ENCODE assay signal across 11 mouse cellular contexts in genomic region chr9:124475689-124476088, GRCm38 (mm10). TPM values are rescaled to one million over a fixed set of nuclear protein-coding genes. Genes with fewer than 3 reads are reported as not detected.
DNase-seq lines count a peak whose midpoint lies in the region; ATAC-seq and TF ChIP-seq lines count a peak whose summit lies in the region.
"Had no signal": no experiment of that assay in that cellular context is flagged by ENCODE, and none has a peak within 500 bp of the region (broad histone marks: within the 10 kb centered on the region; RNA-seq: fewer than 3 reads in every experiment).

No protein-coding gene starts in this region.

- no peak overlapping the region for H3K4me3 ChIP-seq in kidney, postnatal 0 days (replicated peaks; ENCODE audit: low read depth, low read length)
- H3K4me3 ChIP-seq in liver, postnatal 0 days (ENCODE audit: low read depth, low read length), result no peak overlapping the region
- H3K4me3 ChIP-seq: heart, embryonic 10.5 days had no signal

- H3K9ac ChIP-seq in kidney, postnatal 0 days (ENCODE audit: low read depth, low read length), result no peak overlapping the region
- H3K9ac ChIP-seq in liver, postnatal 0 days (replicated peaks), result no peak overlapping the region

- no peak for TF ChIP-seq CTCF in kidney, postnatal 0 days (IDR thresholded peaks at IDR 0.05; ENCODE audit: low read depth)
- TF ChIP-seq CTCF in liver, postnatal 0 days (IDR thresholded peaks at IDR 0.05; ENCODE audit: low read depth), result no peak

- ATAC-seq in kidney, postnatal 0 days (replicated peaks; ENCODE audit: low FRiP score, low read depth), result peak; percentile 48
- peak; percentile 19; the same call in 1 of the 2 replicates for ATAC-seq in liver, postnatal 0 days

- no peak overlapping the region for H3K27ac ChIP-seq in kidney, postnatal 0 days
- H3K27ac ChIP-seq in liver, postnatal 0 days (ENCODE audit: low read depth), result no peak overlapping the region
- H3K27ac ChIP-seq: heart, embryonic 10.5 days had no signal

- H3K4me2 ChIP-seq in kidney, postnatal 0 days (ENCODE audit: low read length), result no peak overlapping the region
- H3K4me2 ChIP-seq in liver, postnatal 0 days (ENCODE audit: low read depth, low read length), result no peak overlapping the region

- peaks cover 8% of the 10 kb centered on the region; the same call in 1 of the 2 replicates for H3K36me3 ChIP-seq in kidney, postnatal 0 days (ENCODE audit: insufficient read depth, low read length)
- H3K36me3 ChIP-seq in liver, postnatal 0 days (replicated peaks; ENCODE audit: insufficient read depth, low read length), result peaks cover 8% of the 10 kb centered on the region

- H3K4me1 ChIP-seq in kidney, postnatal 0 days (replicated peaks; ENCODE audit: insufficient read depth, low read length), result no peaks in the 10 kb centered on the region
- H3K4me1 ChIP-seq in liver, postnatal 0 days (ENCODE audit: insufficient read depth), result no peaks in the 10 kb centered on the region
- H3K4me1 ChIP-seq: heart, embryonic 10.5 days had no signal

- no peaks in the 10 kb centered on the region for H3K9me3 ChIP-seq in kidney, postnatal 0 days (replicated peaks; ENCODE audit: low read length)
- H3K9me3 ChIP-seq in liver, postnatal 0 days (ENCODE audit: low read length), result peaks cover 8% of the 10 kb centered on the region; the same call in 1 of the 2 replicates

- no peak for TF ChIP-seq EP300 in liver, postnatal 0 days (IDR thresholded peaks at IDR 0.05; ENCODE audit: low read depth)

- H3K27me3 ChIP-seq in kidney, postnatal 0 days (ENCODE audit: insufficient read depth, low read length), result no peaks in the 10 kb centered on the region
- H3K27me3 ChIP-seq in liver, postnatal 0 days (ENCODE audit: insufficient read depth, low read length), result no peaks in the 10 kb centered on the region

- peak; percentile 18 for DNase-seq in cerebellum, adult 9-10 months
- DNase-seq in cerebellum, postnatal 36 days, result no peak
- no peak for DNase-seq in kidney, postnatal 0 days (ENCODE audit: low spot score)
- no peak for DNase-seq in kidney, postnatal 14 days
- peak; percentile 31 for DNase-seq in ES-CJ7 (ENCODE audit: low read depth, low spot score)
- DNase-seq in liver, postnatal 0 days, result no peak
- DNase-seq in layer of hippocampus, adult 9-10 months (ENCODE audit: low spot score), result no peak
- DNase-seq in layer of hippocampus, postnatal 25 days (ENCODE audit: extremely low spot score in 1 of 2, low spot score in 1 of 2), result no peak
- DNase-seq: lung, adult 18-20 months had no signal

- WGBS in kidney, postnatal 0 days, result 93% methylated on average over 15 of the region's 15 CpGs
- 89% methylated on average over 15 of the region's 15 CpGs for WGBS in liver, postnatal 0 days (ENCODE audit: insufficient replicate concordance)

RNA-seq across cellular contexts. Expression of gene Ppp2r3d, which starts 1.0 kb away (rescaled TPM):
- 131 and 136 TPM in 2 replicates for polyA plus RNA-seq in kidney, postnatal 0 days (2015; fragmentation: Nextera tagmentation; extraction: Ambion mirVana)
- 38.7 and 40.7 TPM in 2 replicates for polyA plus RNA-seq in liver, postnatal 0 days (2015; fragmentation: Nextera tagmentation; extraction: Ambion mirVana)
- total RNA-seq in layer of hippocampus, postnatal 25 days (2021), result 100 to 1,000 TPM in 1 of 2 experiments, 10 to 100 TPM in 1; 85.5 to 103 TPM

RNA-seq across cellular contexts. Expression of gene Gm21836, which starts 17.9 kb away (rescaled TPM):
- polyA plus RNA-seq in kidney, postnatal 0 days (2015; fragmentation: Nextera tagmentation; extraction: Ambion mirVana), result not detected in 2 replicates
- polyA plus RNA-seq in liver, postnatal 0 days (2015; fragmentation: Nextera tagmentation; extraction: Ambion mirVana), result not detected in 2 replicates
- total RNA-seq in layer of hippocampus, postnatal 25 days (2021), result not detected
- total RNA-seq: neutrophil, adult 5-6 weeks had no signal
- polyA plus RNA-seq: heart, embryonic 10.5 days had no signal

Comparison
In these comparisons a context has a peak if more than half of its experiments do, and no peak if none do; other contexts are left out.
1. DNase-seq: peak in cerebellum, adult 9-10 months (single experiment) and ES-CJ7 (single experiment); none in cerebellum, postnatal 36 days (0 of 2), kidney, postnatal 0 days (single experiment), kidney, postnatal 14 days (single experiment), liver, postnatal 0 days (single experiment), layer of hippocampus, adult 9-10 months (single experiment) and layer of hippocampus, postnatal 25 days (0 of 2).